Mouse (Mus musculus) forebrain, embryonic 10.5 days (tissue): ENCODE results near the gene Tmem258. TPM values are rescaled to one million over a fixed set of nuclear protein-coding genes. Genes with fewer than 3 reads are reported as not detected.

ENCODE experiments used
- DNase-seq: peaks from one replicate; pipeline ENCODE4 v3.0.0-alpha.2; 2017; ENCODE audit warnings: low spot score; ENCODE audit errors: extremely low spot score
- H3K27ac ChIP-seq: fragments of 300-500 bp; sonication (generic); 2 replicates; pipeline ENCODE4 v1.5.1; 2016; ENCODE audit warnings: mild to moderate bottlenecking
- H3K27me3 ChIP-seq: fragments of 300-500 bp; sonication (generic); 2 replicates; pipeline ENCODE4 v1.6.1; 2016; ENCODE audit warnings: mild to moderate bottlenecking; ENCODE audit not compliant: poor library complexity, severe bottlenecking
- H3K36me3 ChIP-seq: fragments of 300-500 bp; sonication (generic); replicated peaks from 2 replicates; pipeline ENCODE4 v1.6.1; 2016; ENCODE audit warnings: mild to moderate bottlenecking, moderate library complexity
- H3K4me1 ChIP-seq: fragments of 300-500 bp; sonication (generic); 2 replicates; pipeline ENCODE4 v1.6.1; 2016
- H3K4me3 ChIP-seq: fragments of 300-500 bp; sonication (generic); 2 replicates; pipeline ENCODE4 v1.5.1; 2016; ENCODE audit warnings: mild to moderate bottlenecking, moderate library complexity
- H3K9me3 ChIP-seq: fragments of 300-500 bp; sonication (generic); 2 replicates; pipeline ENCODE4 v1.6.1; 2016; ENCODE audit warnings: mild to moderate bottlenecking, moderate library complexity
- WGBS: fragments of 180-500 bp; shearing (Covaris S2); methylation state at CpG from one replicate; pipeline ENCODE4 v1.1.7; 2016; 5-methylcytosine and 5-hydroxymethylcytosine counted together
- polyA plus RNA-seq: library from polyadenylated mRNA; unstranded; fragments of >200 nt; fragmentation: Nextera tagmentation; extraction: Ambion mirVana; gene quantifications from 2 replicates; pipeline ENCODE4 v1.2.1, GENCODE M21; 2016

Tmem258 gene
- polyA plus RNA-seq, 1 experiment from 2014 or later, result 362 TPM

DNA sequence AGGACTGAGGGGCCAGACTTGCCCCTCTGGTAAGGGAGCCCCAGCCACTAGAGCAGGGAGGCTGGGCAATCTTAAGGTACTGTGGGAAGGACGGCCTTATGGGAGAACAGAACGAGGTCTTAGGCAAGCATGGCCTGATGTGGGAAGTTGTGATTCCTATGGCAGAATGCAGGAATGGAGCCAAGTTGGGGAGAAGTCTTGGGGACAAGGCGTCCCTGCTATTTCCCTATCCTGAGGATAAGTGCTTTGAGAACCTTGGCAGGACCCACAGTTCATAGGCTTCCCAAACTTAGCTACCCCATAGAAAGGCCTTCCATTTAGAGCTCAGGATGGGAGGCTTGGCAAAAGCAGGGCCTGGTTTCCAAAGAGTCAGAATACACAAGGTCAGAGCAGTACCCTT lies 5.0 kb downstream of the Tmem258 start:
- Histone ChIP-seq H3K4me1 (peaks cover 9% of the 10 kb centered on the region), H3K27ac (no peak overlapping the region), H3K9me3 (no peaks in the 10 kb centered on the region), H3K36me3 (peaks cover 72% of the 10 kb centered on the region), H3K4me3 (no peak overlapping the region), H3K27me3 (no peaks in the 10 kb centered on the region)
- 85% methylated on average over 3 of the region's 3 CpGs for WGBS
- no peak for DNase-seq

DNA sequence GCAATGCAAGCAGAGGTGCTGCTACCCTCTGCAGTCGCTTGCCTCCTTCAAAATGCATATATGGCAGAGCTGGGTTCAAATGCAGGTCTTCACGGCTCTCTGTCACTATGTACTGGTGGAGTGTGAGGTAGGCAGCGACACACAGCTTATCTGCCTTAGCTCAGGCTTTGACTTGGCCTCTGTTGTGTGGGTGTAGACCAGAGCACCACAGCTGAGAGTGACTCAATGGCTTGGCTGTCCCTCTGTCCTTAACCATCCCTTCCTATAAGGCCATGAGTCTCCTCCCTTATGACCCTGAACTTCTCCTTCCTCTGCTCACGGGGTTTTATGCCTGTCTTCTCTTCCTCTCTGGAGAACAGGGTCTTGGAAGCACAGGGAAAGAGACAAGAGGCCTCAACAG lies 7.1 kb downstream of the Tmem258 start:
- H3K27ac ChIP-seq, result no peak overlapping the region
- H3K27me3 ChIP-seq, result no peaks in the 10 kb centered on the region
- no peaks in the 10 kb centered on the region for H3K4me1 ChIP-seq
- peaks cover 73% of the 10 kb centered on the region for H3K36me3 ChIP-seq
- DNase-seq, result no peak
- H3K4me3 ChIP-seq, result no peak overlapping the region
- WGBS, result 89% methylated on average over 4 of the region's 4 CpGs
- no peaks in the 10 kb centered on the region for H3K9me3 ChIP-seq

DNA sequence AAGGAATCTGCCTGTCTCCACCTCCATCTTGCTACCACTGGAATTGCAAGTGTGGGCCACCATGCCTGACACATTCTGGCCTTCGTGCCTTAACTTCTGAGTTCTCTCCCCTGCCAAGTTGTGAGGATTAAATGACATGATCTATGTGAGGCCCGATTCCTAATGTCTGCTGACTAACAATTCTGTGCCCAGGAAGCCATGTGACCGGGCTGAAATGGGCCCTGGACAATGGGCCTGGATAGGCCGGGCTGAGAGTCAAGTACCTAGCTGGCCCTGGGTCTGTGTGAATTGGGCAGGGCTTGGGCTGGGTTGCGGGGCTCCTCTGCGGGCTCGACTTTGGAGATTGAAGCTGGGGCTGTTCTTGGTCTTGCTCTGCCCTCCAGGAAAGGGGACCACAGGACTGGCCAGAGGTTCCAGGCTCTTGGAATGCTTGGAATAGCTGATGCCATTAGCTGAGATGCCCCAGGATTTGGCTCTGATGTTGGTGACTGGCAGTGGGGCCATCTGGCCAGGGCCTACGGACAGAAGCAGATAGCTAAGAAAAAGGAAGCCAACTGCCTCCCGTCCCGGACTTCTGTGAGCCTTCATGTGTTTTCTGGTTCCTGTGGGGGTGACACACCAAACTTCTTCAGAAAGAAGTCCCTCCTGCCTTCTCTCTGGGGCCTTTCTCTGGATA lies 10.1 kb downstream of the Tmem258 start:
- Histone ChIP-seq H3K9me3 (no peaks in the 10 kb centered on the region), H3K4me3 (no peak overlapping the region), H3K27me3 (no peaks in the 10 kb centered on the region), H3K4me1 (no peaks in the 10 kb centered on the region), H3K36me3 (peaks cover 43% of the 10 kb centered on the region), H3K27ac (no peak overlapping the region)
- DNase-seq, result no peak
- 92% methylated on average over 10 of the region's 10 CpGs for WGBS

DNA sequence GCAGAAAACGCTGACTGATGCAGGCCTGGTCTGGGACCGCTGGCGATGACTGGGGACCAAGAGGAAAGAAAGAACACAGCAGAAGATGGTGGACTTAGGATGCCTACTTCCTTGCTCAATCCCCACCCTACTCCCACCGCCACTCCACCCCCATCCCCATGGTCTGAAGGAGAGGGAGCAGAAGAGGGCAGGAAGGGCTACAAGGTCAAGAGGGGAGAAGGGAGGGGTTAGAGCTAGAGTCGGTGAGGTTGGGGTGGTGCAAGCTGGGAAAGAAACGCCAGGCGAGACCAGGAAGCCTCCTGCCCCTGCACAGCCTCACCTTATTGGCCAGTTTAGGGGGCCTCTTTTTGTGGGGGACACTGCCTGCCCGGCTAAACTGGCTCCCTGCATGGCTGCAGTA lies 12.3 kb downstream of the Tmem258 start:
- Histone ChIP-seq H3K27ac (no peak overlapping the region), H3K27me3 (no peaks in the 10 kb centered on the region), H3K4me1 (peaks cover 4% of the 10 kb centered on the region; the same call in 1 of the 2 replicates), H3K36me3 (peaks cover 21% of the 10 kb centered on the region), H3K4me3 (no peak overlapping the region), H3K9me3 (no peaks in the 10 kb centered on the region)
- no peak for DNase-seq
- WGBS, result 82% methylated on average over 8 of the region's 8 CpGs

DNA sequence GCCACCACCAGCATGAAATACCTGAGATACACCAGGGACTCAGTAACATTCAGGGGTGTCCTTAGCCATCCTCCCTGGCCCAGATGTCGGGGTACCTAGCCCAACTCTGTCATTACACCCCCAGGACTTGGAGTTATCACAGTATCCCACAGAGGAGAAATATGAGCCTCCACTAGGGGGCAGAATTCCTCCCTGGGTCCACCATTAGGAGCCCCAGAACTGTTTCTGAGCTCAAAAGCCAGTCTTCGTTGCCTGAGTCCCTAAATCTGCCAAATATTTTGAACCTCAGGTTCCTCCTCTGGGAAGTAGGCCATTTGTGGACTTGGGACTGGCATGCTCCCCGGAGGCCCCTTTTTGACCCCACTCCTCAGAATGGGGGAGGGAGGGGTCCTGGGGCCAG lies 15.3 kb downstream of the Tmem258 start:
- Histone ChIP-seq H3K27me3 (no peaks in the 10 kb centered on the region), H3K27ac (0 out of 2 replicates have a peak overlapping the region, but pooled peaks have one; percentile 44), H3K4me1 (peaks cover 19% of the 10 kb centered on the region), H3K36me3 (0 out of 2 replicates have a peak, but pooled peaks cover under 1% of the 10 kb centered on the region), H3K4me3 (no peak overlapping the region), H3K9me3 (no peaks in the 10 kb centered on the region)
- peak; percentile 36 for DNase-seq
- WGBS, result 55% methylated on average over 3 of the region's 3 CpGs

DNA sequence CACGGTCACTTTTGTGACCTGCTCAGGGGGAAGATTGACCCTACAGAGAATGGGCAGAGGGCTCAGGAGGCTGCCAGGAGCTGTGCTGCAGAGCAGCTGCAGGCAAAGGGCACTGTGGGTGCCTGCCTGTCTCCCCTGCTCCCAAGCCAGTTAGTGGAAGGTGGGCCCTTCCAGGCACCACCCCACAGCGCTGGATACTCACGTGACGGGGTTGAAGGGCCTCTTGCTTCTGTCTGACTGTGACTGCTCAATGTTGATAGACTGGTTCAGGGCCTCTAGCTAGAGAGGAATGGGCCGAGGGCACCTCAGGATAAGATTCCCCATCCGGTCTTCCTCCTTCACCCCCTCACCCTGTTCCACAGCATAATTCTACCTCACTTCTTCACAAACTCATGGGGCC lies 15.8 kb downstream of the Tmem258 start:
- WGBS, result 78% methylated on average over 6 of the region's 6 CpGs
- no peak for DNase-seq
- H3K4me1 ChIP-seq, result peaks cover 24% of the 10 kb centered on the region
- no peaks in the 10 kb centered on the region for H3K27me3 ChIP-seq
- 0 out of 2 replicates have a peak overlapping the region, but pooled peaks have one; percentile 44 for H3K27ac ChIP-seq
- H3K36me3 ChIP-seq, result no peaks in the 10 kb centered on the region
- no peak overlapping the region for H3K4me3 ChIP-seq
- no peaks in the 10 kb centered on the region for H3K9me3 ChIP-seq

DNA sequence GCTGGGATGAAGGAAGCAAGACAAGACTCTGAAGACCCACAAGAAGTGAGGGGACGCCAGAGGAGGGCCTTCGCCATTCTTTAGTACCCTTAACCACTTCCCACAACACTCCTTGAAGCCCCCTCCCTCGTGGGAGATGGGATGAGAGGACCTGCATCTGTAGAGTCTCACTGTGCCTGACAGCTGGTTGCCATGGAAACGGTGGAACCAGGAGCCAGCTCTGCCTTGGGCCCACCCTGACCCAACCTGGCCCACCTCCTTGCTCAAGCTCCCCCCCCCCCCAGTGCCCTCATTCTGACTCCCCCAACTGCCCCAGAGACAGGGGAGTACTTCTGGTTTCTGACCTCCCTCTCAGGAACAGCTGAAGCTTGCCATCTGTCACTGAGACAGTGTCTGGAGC lies 17.8 kb downstream of the Tmem258 start:
- Histone ChIP-seq H3K27ac (no peak overlapping the region), H3K27me3 (no peaks in the 10 kb centered on the region), H3K9me3 (no peaks in the 10 kb centered on the region), H3K36me3 (no peaks in the 10 kb centered on the region), H3K4me3 (no peak overlapping the region), H3K4me1 (peaks cover 35% of the 10 kb centered on the region)
- no peak for DNase-seq
- 79% methylated on average over 4 of the region's 4 CpGs for WGBS

DNA sequence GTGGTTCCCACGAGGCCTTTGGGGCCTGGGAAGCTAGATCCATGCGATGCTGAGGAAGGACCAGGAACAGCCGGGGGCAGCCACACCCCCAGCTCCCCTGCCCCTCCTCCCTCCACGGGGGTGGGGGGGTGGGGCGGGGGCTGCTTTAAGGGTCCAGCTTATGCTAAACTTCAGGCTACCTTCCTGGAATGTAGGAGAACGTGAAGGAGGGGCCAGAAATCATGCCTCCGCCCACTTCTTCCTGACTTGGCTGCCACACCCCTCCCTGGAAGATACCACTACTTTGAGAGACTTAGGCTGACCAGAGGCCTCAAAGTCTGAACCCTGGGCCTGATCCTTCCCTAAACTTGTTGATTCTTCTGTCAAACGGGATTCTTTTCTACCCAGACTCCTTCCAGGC lies 18.8 kb downstream of the Tmem258 start:
- no peak overlapping the region for H3K27ac ChIP-seq
- WGBS, result 47% methylated on average over 8 of the region's 8 CpGs
- no peak overlapping the region for H3K4me3 ChIP-seq
- H3K4me1 ChIP-seq, result peaks cover 35% of the 10 kb centered on the region
- H3K9me3 ChIP-seq, result no peaks in the 10 kb centered on the region
- H3K36me3 ChIP-seq, result no peaks in the 10 kb centered on the region
- DNase-seq, result no peak
- H3K27me3 ChIP-seq, result no peaks in the 10 kb centered on the region

DNA sequence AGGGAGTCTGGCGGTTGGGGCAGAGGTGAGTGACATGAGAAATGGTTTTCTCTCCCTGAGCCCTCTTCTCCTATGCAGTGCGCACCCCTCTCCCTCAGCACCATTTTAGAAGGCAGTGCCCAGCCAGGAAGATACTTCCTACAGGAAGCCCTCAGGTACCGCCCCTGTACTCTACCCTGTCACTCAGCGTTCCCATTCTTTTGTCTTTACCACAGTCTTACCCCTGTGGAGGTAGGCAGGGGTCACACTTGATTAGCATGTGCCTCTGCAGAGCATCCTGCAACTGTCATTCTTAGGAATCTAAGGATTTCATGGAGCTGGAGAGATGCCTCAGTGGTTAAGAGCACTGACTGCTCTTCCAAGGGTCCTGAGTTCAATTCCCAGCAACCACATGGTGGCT lies 19.7 kb downstream of the Tmem258 start:
- Histone ChIP-seq H3K9me3 (no peaks in the 10 kb centered on the region), H3K27ac (no peak overlapping the region), H3K4me3 (no peak overlapping the region), H3K36me3 (no peaks in the 10 kb centered on the region), H3K4me1 (peaks cover 38% of the 10 kb centered on the region), H3K27me3 (peaks cover under 1% of the 10 kb centered on the region; the same call in 1 of the 2 replicates)
- DNase-seq, result no peak
- WGBS, result 80% methylated on average over 4 of the region's 4 CpGs

DNA sequence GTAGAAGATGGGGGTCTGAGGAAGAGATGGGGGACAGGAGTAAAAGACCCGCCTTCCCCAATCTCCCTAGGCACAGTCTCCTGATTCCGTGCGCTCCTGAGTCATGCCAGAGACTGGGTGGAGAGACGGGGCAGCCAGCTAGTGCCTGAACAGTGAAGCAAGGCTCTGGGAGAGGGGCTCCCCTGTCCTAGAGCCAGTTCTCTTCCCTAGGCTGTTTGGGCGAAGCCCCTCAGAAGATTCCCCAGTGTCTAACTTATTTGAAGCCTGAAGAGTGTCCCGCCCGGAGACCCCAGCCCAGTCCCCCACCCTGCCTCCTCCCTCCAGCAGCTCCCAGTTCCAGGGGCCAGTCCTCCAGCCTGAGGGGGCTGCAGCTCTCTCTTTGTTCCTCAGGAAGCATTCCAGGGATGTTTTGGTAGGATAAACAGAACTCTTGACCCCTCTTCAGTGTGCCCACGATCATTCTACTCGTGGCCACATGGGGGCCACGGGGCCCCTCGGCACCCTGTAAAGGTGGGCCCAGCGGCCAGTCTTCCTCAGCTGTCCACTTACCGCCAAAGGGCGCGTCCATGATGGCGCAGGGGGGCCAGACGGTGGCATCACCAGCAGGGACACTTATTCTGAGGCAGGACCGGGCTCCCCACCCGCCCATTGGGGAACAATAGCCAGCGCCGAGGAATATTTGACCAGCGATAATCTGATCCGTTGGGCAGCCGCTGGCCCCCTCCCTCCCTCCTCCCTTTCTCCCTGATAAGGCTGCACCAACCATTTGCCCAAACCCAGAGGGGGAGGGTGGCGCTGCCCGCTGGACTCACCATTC lies 21.0 kb downstream of the Tmem258 start:
- Histone ChIP-seq H3K4me3 (peak overlapping the region; percentile 36), H3K27me3 (peaks cover 11% of the 10 kb centered on the region; the same call in 1 of the 2 replicates), H3K9me3 (no peaks in the 10 kb centered on the region), H3K27ac (peak overlapping the region; percentile 85), H3K36me3 (no peaks in the 10 kb centered on the region), H3K4me1 (peaks cover 43% of the 10 kb centered on the region)
- peak; percentile 47 for DNase-seq
- WGBS, result 29% methylated on average over 26 of the region's 26 CpGs

DNA sequence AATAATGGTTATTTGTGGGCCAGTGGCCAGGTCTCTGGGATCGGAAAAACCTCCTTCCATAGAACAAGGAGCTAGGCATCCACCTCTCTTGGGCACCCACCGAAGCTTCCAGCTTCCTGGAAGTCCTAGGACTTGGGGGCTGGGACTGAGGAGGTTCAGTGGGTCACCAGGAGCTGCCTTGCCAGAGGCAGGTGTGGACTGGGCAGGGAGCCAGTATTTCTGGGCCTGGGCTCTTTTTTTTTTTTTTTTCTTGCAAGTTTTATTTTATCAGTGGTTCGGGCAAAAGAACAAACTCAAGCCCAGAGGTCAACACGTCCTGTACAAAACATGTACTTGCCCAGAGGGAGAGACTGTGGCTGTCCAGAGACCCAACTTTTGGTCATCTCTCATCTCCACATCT lies 22.0 kb downstream of the Tmem258 start:
- Histone ChIP-seq H3K4me1 (peaks cover 52% of the 10 kb centered on the region), H3K27me3 (peaks cover 21% of the 10 kb centered on the region), H3K9me3 (no peaks in the 10 kb centered on the region), H3K4me3 (no peak overlapping the region), H3K27ac (peak overlapping the region; percentile 85), H3K36me3 (no peaks in the 10 kb centered on the region)
- WGBS, result 88% methylated on average over 4 of the region's 4 CpGs
- no peak for DNase-seq

DNA sequence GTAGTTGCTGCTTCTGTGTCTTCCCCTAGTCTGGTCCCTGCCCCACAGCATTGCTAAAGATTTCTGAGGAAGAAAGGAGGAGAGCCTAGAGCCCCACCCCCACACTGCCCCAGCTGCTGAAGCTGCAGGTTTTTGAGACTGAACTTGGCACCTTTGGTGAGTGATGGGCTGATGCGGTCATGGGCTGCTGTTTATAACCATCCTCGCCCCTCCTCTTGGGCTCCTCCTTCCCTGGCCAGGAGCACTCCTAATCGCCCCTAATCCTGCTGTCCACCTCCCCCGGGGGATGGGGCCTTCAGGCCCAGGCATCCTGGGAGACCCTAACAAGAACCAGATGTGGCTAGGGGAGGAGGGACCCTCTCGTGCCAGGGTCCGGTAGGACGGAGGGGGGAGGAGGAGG lies 27.2 kb downstream of the Tmem258 start:
- Histone ChIP-seq H3K36me3 (no peaks in the 10 kb centered on the region), H3K27ac (peak overlapping the region; percentile 68), H3K27me3 (peaks cover 45% of the 10 kb centered on the region), H3K9me3 (no peaks in the 10 kb centered on the region), H3K4me1 (peaks cover 44% of the 10 kb centered on the region), H3K4me3 (no peak overlapping the region)
- DNase-seq, result no peak
- 9% methylated on average over 7 of the region's 7 CpGs for WGBS

DNA sequence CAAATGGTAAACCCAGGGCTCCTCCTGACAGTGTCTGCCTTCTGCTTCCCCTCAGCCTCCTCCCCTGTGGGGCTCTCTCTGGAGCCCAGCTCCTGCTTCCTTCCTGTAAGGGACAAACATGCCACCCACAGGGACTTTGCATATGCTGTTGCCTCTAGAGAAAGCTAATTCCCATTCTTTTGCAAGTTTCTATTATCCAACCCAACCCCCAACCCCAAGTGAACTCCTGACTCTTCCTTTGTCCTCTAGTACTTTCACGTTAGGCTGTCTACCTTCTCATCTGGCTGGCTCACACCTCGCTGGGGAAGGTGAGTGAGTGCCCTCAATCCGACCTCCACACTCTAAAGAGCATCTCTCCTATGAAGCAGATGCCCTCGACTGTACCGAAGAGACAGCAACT lies 28.1 kb downstream of the Tmem258 start:
- H3K4me1 ChIP-seq, result peaks cover 44% of the 10 kb centered on the region
- H3K4me3 ChIP-seq, result no peak overlapping the region
- no peak for DNase-seq
- H3K36me3 ChIP-seq, result no peaks in the 10 kb centered on the region
- no peak overlapping the region; the same call in 1 of the 2 replicates for H3K27ac ChIP-seq
- WGBS, result 10% methylated on average over 5 of the region's 5 CpGs
- H3K9me3 ChIP-seq, result no peaks in the 10 kb centered on the region
- H3K27me3 ChIP-seq, result peaks cover 45% of the 10 kb centered on the region
